Mouse (Mus musculus) cortical plate, adult 2 months (tissue): ENCODE measurements around the gene Olfr47. TPM values are rescaled to one million over a fixed set of nuclear protein-coding genes. Genes with fewer than 3 reads are reported as not detected.
"Not testable (repeated sequence)": the region's sequence is repeated elsewhere in the genome, so short reads cannot be mapped to it uniquely, and the experiment has no call there.

Experiments
- H3K27ac ChIP-seq: fragments of 200-500 bp; 2 replicates; pipeline ENCODE4 v1.5.1; 2012; ENCODE audit warnings: low read length, control low read depth, inconsistent platforms; ENCODE audit not compliant: insufficient read depth
- H3K4me1 ChIP-seq: fragments of 200-500 bp; 2 replicates; pipeline ENCODE4 v1.6.1; 2011; ENCODE audit warnings: low read length; ENCODE audit not compliant: control insufficient read depth, insufficient read depth
- H3K4me3 ChIP-seq: fragments of 200-500 bp; 2 replicates; pipeline ENCODE4 v1.5.1; 2011; ENCODE audit warnings: mild to moderate bottlenecking, low read length, control low read depth; ENCODE audit not compliant: insufficient read depth
- CTCF ChIP-seq: fragments of 200-500 bp; IDR thresholded peaks from 2 replicates; pipeline ENCODE4 v1.5.1; 2011; ENCODE audit warnings: mild to moderate bottlenecking, control low read depth, low read length; ENCODE audit not compliant: insufficient read depth; ENCODE audit errors: extremely low read depth
- POLR2A ChIP-seq: fragments of 200-500 bp; IDR thresholded peaks from 2 replicates; pipeline ENCODE4 v1.6.1; 2011; ENCODE audit warnings: mild to moderate bottlenecking, low read length, control low read depth; ENCODE audit not compliant: insufficient read depth; ENCODE audit errors: extremely low read depth
- polyA plus RNA-seq: library from polyadenylated mRNA; depleted of rRNA; stranded (reverse); fragments of >200 nt; gene quantifications from 2 replicates; pipeline ENCODE4 v1.2.3, GENCODE M21; 2012; rRNA removed

The Olfr47 gene
- polyA plus RNA-seq: not detected in 2 replicates

DNA sequence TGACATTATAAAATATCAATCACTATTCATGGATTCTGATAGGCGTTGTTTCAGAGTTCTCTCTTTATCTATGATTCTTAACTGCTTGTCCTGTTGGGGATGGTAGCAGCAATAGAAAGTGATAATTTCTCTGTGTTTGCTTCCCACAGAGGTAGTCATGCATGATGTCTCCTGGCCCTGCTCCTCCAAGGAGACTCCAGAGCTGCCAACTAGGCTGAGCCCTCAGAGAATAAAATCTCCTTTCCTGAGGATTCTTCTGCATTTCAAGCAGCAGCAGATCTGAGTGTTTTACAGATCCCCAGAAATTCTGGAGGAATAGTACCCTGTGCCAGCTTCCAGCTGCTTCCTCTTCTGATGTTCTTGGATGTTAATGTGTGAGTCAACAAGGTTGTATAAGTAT lies at the start of gene Olfr47:
Gene Olfr47 (plus strand): TSS at position 275 of the 400 bp plus-strand sequence.
- H3K4me1 ChIP-seq, H3K27ac ChIP-seq, H3K4me3 ChIP-seq: not testable (repeated sequence)

DNA sequence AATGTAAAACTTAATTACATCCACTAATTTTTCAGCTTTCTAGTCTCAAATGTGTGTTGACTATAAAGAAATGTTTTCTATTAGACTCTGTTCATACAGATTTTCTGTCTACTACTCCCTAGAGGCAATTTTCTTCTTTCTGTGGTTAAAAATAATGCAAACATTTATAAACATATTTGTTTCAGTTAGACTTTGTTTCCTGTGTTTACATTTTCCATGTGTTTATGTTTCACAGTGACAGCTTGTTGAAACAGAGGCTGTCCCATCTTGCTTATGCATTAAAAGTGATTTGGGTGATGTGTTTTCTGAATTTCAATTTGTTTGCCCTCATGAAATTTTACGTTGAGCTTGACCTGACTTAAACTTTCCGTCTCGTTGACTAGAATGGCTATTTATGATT lies 40.3 kb upstream of the Olfr47 start:
- Histone ChIP-seq H3K4me3 (no peak overlapping the region), H3K27ac (no peak overlapping the region), H3K4me1 (no peaks in the 10 kb centered on the region)
- TF ChIP-seq POLR2A (no peak), CTCF (no peak)

DNA sequence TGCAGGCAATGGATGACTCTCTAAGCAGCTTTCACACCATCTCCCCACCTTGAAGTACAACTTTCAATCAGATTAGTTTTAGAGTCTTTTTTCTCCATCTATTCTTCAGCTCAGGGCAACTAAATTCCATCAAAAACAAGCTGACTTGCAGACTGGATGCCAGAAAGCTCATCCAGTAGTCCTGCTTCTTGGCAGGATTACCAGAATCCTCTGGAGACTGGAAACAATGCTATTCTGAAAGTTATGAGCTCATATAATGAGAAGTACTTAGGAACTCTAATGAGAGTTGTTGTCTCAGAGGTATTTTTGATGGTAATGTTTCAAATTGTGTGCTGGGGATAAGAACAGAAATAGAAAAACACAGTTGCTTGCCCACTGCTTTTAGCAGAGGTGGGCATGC lies 34.5 kb upstream of the Olfr47 start, which contains the start of gene Olfr435:
Gene Olfr435 (plus strand): TSS at position 366 of the 400 bp plus-strand sequence.
- Histone ChIP-seq H3K4me1 (no peaks in the 10 kb centered on the region), H3K4me3 (no peak within 1 kb of the TSS), H3K27ac (no peak within 1 kb of the TSS)
- TF ChIP-seq CTCF: no peak
- TF ChIP-seq POLR2A: no peak

DNA sequence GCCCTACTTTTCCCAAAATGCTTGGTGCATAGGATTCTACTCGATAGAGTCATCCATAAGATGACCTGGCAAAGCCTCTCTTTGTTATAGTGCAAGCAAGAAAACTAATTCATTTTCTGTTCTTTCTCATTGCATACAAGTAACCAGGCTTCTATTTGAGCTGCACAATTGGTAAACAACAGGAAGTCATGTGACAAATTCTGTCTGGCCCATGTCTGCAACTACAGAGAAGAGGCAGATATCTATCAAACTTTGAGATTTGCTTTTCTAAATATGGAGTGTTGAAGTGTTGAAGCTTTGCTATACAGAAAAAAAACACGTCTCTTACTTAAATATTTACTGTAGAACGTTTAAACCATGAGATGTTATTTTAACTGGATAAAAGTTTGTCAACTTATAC lies 33.2 kb upstream of the Olfr47 start:
- Histone ChIP-seq H3K4me3 (no peak overlapping the region), H3K4me1 (peaks cover 1% of the 10 kb centered on the region; the same call in 1 of the 2 replicates), H3K27ac (no peak overlapping the region)
- TF ChIP-seq POLR2A (no peak), CTCF (no peak)

DNA sequence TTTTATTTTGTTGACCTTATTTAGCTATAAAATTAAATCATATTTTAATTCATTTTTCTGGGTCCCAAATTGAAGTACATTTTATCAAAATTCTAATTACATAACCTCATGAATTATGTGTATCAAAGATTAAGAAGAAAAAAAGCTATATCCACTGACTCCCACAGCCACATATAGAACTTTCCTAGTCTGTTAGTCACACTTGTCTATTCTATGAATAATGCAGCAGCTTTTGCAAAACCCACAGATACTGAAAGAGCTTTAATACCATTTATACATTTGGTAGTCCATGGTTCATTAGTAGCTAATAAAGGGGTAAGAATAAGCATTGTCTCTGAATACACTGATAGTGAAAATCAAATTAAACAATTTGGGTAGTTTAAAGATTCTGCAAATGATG lies 28.5 kb upstream of the Olfr47 start:
- Histone ChIP-seq H3K4me1 (peaks cover 1% of the 10 kb centered on the region; the same call in 1 of the 2 replicates), H3K27ac (no peak overlapping the region), H3K4me3 (no peak overlapping the region)
- TF ChIP-seq CTCF (no peak), POLR2A (no peak)

DNA sequence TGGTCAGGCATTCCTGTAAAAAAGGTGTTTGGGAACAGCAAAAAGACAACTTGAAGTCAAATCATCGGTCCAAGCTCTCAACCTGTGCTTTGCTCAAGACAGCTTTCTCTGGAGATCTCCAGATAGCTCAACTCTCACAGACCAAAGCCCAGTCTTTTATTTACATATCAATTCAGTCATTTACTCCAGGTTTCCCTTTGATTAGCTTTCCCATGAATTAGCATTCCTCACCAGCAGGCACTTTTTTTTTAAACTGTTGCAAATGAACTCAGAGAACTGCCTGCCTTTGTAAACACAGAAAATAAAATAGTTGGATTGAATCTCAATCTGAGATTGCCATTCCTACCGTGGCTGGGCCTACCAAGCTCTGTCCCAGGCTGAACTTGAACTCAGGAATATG lies 26.0 kb upstream of the Olfr47 start:
- H3K4me3 ChIP-seq: no peak overlapping the region
- no peak overlapping the region for H3K27ac ChIP-seq
- H3K4me1 ChIP-seq: peaks cover 1% of the 10 kb centered on the region; the same call in 1 of the 2 replicates
- TF ChIP-seq POLR2A: no peak
- no peak for TF ChIP-seq CTCF

DNA sequence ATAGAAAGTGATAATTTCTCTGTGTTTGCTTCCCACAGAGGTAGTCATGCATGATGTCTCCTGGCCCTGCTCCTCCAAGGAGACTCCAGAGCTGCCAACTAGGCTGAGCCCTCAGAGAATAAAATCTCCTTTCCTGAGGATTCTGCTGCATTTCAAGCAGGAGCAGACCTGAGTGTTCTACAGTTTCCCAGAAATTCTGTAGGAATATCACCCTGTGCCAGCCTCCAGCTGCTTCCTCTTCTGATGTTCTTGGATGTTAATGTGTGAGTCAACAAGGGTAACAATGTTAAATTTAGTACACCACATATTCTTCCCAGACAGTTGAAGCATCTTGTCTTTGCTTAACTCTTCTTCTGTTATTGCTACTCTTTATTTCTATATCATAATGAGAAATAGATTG lies 18.5 kb upstream of the Olfr47 start, which contains the start of gene Olfr434:
Gene Olfr434 (plus strand): TSS at position 149 of the 400 bp plus-strand sequence.
- H3K27ac ChIP-seq, H3K4me1 ChIP-seq, H3K4me3 ChIP-seq: not testable (repeated sequence)

DNA sequence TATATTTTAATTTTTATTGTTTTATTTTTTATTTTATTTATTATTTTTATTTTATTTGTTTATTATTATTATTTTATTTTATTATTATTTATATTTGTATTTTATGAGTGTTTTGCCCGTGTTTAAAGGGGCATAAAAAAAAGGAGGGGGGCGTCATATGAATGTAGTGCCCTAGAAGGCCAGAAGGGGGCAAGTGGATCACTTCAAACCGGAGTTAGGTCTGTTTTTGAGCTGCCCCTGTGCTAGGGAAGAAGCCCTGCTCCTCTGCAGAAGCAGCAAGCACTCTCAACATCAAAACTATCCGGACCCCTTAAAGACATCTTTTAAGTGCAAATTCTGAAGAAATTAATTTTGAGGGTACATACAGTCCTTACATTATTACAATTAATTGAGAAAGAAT lies 10.7 kb downstream of the Olfr47 start:
- Histone ChIP-seq H3K4me1 (no peaks in the 10 kb centered on the region), H3K27ac (no peak overlapping the region), H3K4me3 (no peak overlapping the region)
- no peak for TF ChIP-seq CTCF
- TF ChIP-seq POLR2A: no peak

DNA sequence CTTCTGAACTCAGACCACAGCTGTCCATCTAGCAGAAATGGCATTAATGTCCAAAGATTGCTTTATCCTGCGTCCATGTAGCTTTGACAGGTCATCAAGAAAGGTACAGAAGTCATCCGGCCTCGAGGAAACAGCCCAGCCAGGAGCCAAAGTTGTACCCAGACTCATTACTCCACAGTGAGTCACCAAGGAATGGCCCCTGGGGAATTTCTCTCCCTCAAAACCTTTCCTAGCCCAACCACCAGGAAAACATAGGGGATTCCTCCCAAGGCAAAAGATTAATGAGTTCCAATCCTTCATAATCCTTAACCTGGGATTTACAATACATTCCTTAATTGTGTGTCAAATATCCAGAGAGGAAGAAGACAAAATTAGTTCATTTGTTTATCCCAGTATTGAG lies 16.1 kb downstream of the Olfr47 start:
- TF ChIP-seq POLR2A: no peak
- TF ChIP-seq CTCF: no peak
- no peak overlapping the region for H3K27ac ChIP-seq
- H3K4me1 ChIP-seq: no peaks in the 10 kb centered on the region
- H3K4me3 ChIP-seq: no peak overlapping the region

DNA sequence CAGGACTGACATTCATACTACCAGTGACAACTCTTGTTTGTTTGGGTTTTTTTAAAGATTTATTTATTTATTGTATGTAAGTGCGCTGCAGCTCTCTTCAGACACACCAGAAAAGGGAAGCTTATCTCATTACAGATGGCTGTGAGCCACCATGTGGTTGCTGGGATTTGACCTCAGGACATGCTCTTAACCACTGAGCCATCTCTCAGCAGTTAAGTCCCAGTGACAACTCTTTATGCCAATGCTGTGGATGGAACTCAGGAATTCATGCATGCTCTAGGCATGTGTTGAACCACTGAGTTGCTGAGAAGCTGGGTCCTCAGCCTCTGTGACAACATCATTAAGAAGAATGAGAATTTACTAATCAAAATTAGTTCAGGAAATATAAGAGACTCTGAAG lies 21.7 kb downstream of the Olfr47 start:
- H3K4me1 ChIP-seq: no peaks in the 10 kb centered on the region
- no peak for TF ChIP-seq CTCF
- no peak for TF ChIP-seq POLR2A
- H3K4me3 ChIP-seq: no peak overlapping the region
- H3K27ac ChIP-seq: no peak overlapping the region
